In genomic region chr2:104588552-104588951, GRCm38 (mm10) we compare ENCODE assay signal across 26 mouse cellular contexts. TPM values are rescaled to one million over a fixed set of nuclear protein-coding genes. Genes with fewer than 3 reads are reported as not detected.
DNase-seq lines count a peak whose midpoint lies in the region; ATAC-seq and TF ChIP-seq lines count a peak whose summit lies in the region.
"Had no signal": no experiment of that assay in that cellular context is flagged by ENCODE, and none has a peak within 500 bp of the region (broad histone marks: within the 10 kb centered on the region; RNA-seq: fewer than 3 reads in every experiment).

No protein-coding gene starts in this region.

- peak; percentile 47; the same call in 1 of the 2 replicates for TF ChIP-seq EP300 in ES-Bruce4 (IDR thresholded peaks at IDR 0.05; ENCODE audit: insufficient read depth, low read depth, low read length)

- H3K4me1 ChIP-seq in liver, embryonic 13.5 days (replicated peaks): peaks cover 27% of the 10 kb centered on the region
- H3K4me1 ChIP-seq in ES-Bruce4 (ENCODE audit: control insufficient read depth, insufficient read depth, low read length) (peaks cover 5% of the 10 kb centered on the region), ES-E14 (ENCODE audit: control insufficient read depth in 2 of 2, insufficient read depth in 2 of 2, low read length in 2 of 2, poor library complexity in 1 of 2) (peaks cover 4% of the 10 kb centered on the region in 2 experiments; a peak in 2 of 4 replicates)
- H3K4me1 ChIP-seq in intestine, postnatal 0 days (replicated peaks; ENCODE audit: control insufficient read depth, insufficient read depth, low read length): no peaks in the 10 kb centered on the region

- no peaks in the 10 kb centered on the region for H3K9me3 ChIP-seq in liver, embryonic 13.5 days (replicated peaks)
- H3K9me3 ChIP-seq in ES-Bruce4 (replicated peaks; ENCODE audit: control insufficient read depth, insufficient read depth, low read length, poor library complexity, severe bottlenecking) (no peaks in the 10 kb centered on the region), ES-E14 (ENCODE audit: control insufficient read depth, insufficient read depth, low read depth, low read length) (no peaks in the 10 kb centered on the region)
- H3K9me3 ChIP-seq in intestine, postnatal 0 days (ENCODE audit: control insufficient read depth): no peaks in the 10 kb centered on the region
- H3K9me3 ChIP-seq: embryonic facial prominence, embryonic 12.5 days; embryonic facial prominence, embryonic 15.5 days; forebrain, embryonic 12.5 days; forebrain, embryonic 15.5 days; heart, embryonic 12.5 days; heart, embryonic 15.5 days had no signal

- no peak for DNase-seq in liver, embryonic 13.5 days
- DNase-seq in liver (no peak), ES-E14 (ENCODE audit: low read depth, low spot score) (peak; percentile 70), ZHBTc4 (ENCODE audit: low read depth, low spot score) (peak; percentile 69)
- no peak for DNase-seq in left cerebral cortex, postnatal 4 days
- DNase-seq: adrenal gland, adult 8-10 months; adrenal gland, postnatal 25 days; cerebellum, adult 11-12 months; cerebellum, adult 8-10 months; cerebellum, postnatal 14 days; gastrocnemius, postnatal 25 days; heart, adult 18-20 months; heart, postnatal 10 days; heart, postnatal 4 days; kidney, adult 11 months had no signal

- H3K27ac ChIP-seq in liver, embryonic 13.5 days: no peak overlapping the region
- H3K27ac ChIP-seq in ES-Bruce4 (ENCODE audit: insufficient read depth, low read length) (peak overlapping the region; percentile 66), ES-E14 (ENCODE audit: insufficient read depth, low read depth, low read length, poor library complexity, severe bottlenecking) (no peak overlapping the region)
- no peak overlapping the region for H3K27ac ChIP-seq in intestine, postnatal 0 days (ENCODE audit: low read depth, low read length)
- H3K27ac ChIP-seq: embryonic facial prominence, embryonic 12.5 days; embryonic facial prominence, embryonic 15.5 days; forebrain, embryonic 12.5 days; forebrain, embryonic 15.5 days; hindbrain, embryonic 14.5 days had no signal

- ATAC-seq in liver, embryonic 13.5 days (ENCODE audit: low read depth): no peak
- no peak for ATAC-seq in intestine, postnatal 0 days
- ATAC-seq: activated CD4-positive, CD25-positive, alpha-beta regulatory T cell, adult 4 months; CD4-positive, CD25-positive, alpha-beta regulatory T cell, adult 4 months; forebrain, embryonic 15.5 days had no signal

- H3K36me3 ChIP-seq in liver, embryonic 13.5 days: 0 out of 2 replicates have a peak, but pooled peaks cover 5% of the 10 kb centered on the region
- H3K36me3 ChIP-seq in ES-Bruce4 (ENCODE audit: control insufficient read depth, insufficient read depth, low read length, poor library complexity, severe bottlenecking) (peaks cover 9% of the 10 kb centered on the region), ES-E14 (ENCODE audit: control insufficient read depth, insufficient read depth, low read length, poor library complexity, severe bottlenecking) (no peaks in the 10 kb centered on the region)
- no peaks in the 10 kb centered on the region for H3K36me3 ChIP-seq in intestine, postnatal 0 days (ENCODE audit: control insufficient read depth, insufficient read depth)
- H3K36me3 ChIP-seq: embryonic facial prominence, embryonic 12.5 days; embryonic facial prominence, embryonic 15.5 days; forebrain, embryonic 12.5 days; forebrain, embryonic 15.5 days; heart, embryonic 12.5 days; heart, embryonic 15.5 days had no signal

- H3K9ac ChIP-seq in liver, embryonic 13.5 days: no peak overlapping the region
- peak overlapping the region; percentile 92; the same call in 1 of the 2 replicates for H3K9ac ChIP-seq in ES-Bruce4 (ENCODE audit: low read depth, poor library complexity, severe bottlenecking)
- H3K9ac ChIP-seq in ES-E14 (ENCODE audit: insufficient read depth, low read depth, low read length, poor library complexity, severe bottlenecking): no peak overlapping the region
- no peak overlapping the region for H3K9ac ChIP-seq in intestine, postnatal 0 days (ENCODE audit: low read depth, low read length)
- H3K9ac ChIP-seq: embryonic facial prominence, embryonic 12.5 days; embryonic facial prominence, embryonic 15.5 days; forebrain, embryonic 15.5 days; heart, embryonic 15.5 days; hindbrain, embryonic 14.5 days had no signal

- 0 out of 2 replicates have a peak overlapping the region, but pooled peaks have one; percentile 81 for H3K4me2 ChIP-seq in liver, embryonic 13.5 days
- no peak overlapping the region for H3K4me2 ChIP-seq in intestine, postnatal 0 days (replicated peaks; ENCODE audit: low read depth)

- intact Hi-C loops in left cerebral cortex, postnatal 4 days (cut with DNase I): loop anchor here (10.0 kb wide), 1 partner anchor 94 kb away; the partner anchor contains the start of gene Hipk3

- 79% methylated on average over 5 of the region's 5 CpGs for WGBS in liver, embryonic 13.5 days (ENCODE audit: insufficient replicate concordance)
- 85% methylated on average over 5 of the region's 5 CpGs for WGBS in intestine, postnatal 0 days

- TF ChIP-seq CTCF in ES-Bruce4 (IDR thresholded peaks at IDR 0.05; ENCODE audit: low read depth, low read length): no peak
- TF ChIP-seq CTCF in intestine, postnatal 0 days (IDR thresholded peaks at IDR 0.05; ENCODE audit: low read depth): no peak

- no peak for TF ChIP-seq POLR2A in ES-Bruce4 (IDR thresholded peaks at IDR 0.05; ENCODE audit: insufficient read depth, low read length)

- H3K27me3 ChIP-seq in liver, embryonic 13.5 days: no peaks in the 10 kb centered on the region
- H3K27me3 ChIP-seq in ES-Bruce4 (ENCODE audit: control insufficient read depth, insufficient read depth, low read length, poor library complexity, severe bottlenecking): no peaks in the 10 kb centered on the region
- H3K27me3 ChIP-seq in intestine, postnatal 0 days (replicated peaks; ENCODE audit: control insufficient read depth, insufficient read depth, low read length): no peaks in the 10 kb centered on the region
- H3K27me3 ChIP-seq: embryonic facial prominence, embryonic 12.5 days; embryonic facial prominence, embryonic 15.5 days; forebrain, embryonic 12.5 days; forebrain, embryonic 15.5 days; heart, embryonic 12.5 days; heart, embryonic 15.5 days had no signal

- no peak overlapping the region for H3K4me3 ChIP-seq in liver, embryonic 13.5 days (replicated peaks)
- H3K4me3 ChIP-seq in ES-Bruce4 (ENCODE audit: low read depth, low read length): no peak overlapping the region
- 0 out of 4 replicates have a peak overlapping the region, but pooled peaks of 1 of the 2 experiments have one; percentile 78 for H3K4me3 ChIP-seq in ES-E14 (ENCODE audit: insufficient read depth in 1 of 2, low read depth in 1 of 2, low read length in 2 of 2, poor library complexity in 1 of 2, severe bottlenecking in 1 of 2)
- H3K4me3 ChIP-seq in intestine, postnatal 0 days (ENCODE audit: low read depth, low read length): no peak overlapping the region
- H3K4me3 ChIP-seq: forebrain, embryonic 15.5 days had no signal

- in situ Hi-C loops in ES-E14 (cut with MboI; ENCODE audit: low sequenced_read_pairs in 2 of 2, unreplicated experiment in 2 of 2): no loop called here

TF ChIP-seq in ES-E14, 5 proteins besides CTCF, POLR2A, EP300 and RAD21:
- TF ChIP-seq ZNF384 (IDR thresholded peaks at IDR 0.05; ENCODE audit: low read depth, low read length): no peak
- no peak for TF ChIP-seq MAFK (IDR thresholded peaks at IDR 0.05; ENCODE audit: insufficient read depth, low read depth, low read length)
- no peak for TF ChIP-seq HCFC1 (IDR thresholded peaks at IDR 0.05; ENCODE audit: borderline replicate concordance, insufficient read depth, low read length)
- no peak for TF ChIP-seq CHD2 (IDR thresholded peaks at IDR 0.05; ENCODE audit: low read depth, low read length)
- TF ChIP-seq ZC3H11A (IDR thresholded peaks at IDR 0.05; ENCODE audit: borderline replicate concordance, low read depth, low read length): no peak

RNA-seq across cellular contexts. Expression of gene Cstf3, which starts 1.8 kb away (rescaled TPM):
- 31.0 and 38.2 TPM in 2 replicates for polyA plus RNA-seq in liver, embryonic 13.5 days (2015; fragmentation: Nextera tagmentation; extraction: Ambion mirVana)
- polyA plus RNA-seq in ES-Bruce4 (2011; ENCODE audit: insufficient read depth, insufficient read length, low read depth, missing spikeins): 78.4 and 85.7 TPM in 2 replicates
- 23.3 and 31.8 TPM in 2 replicates for total RNA-seq in ES-E14 (2012; rRNA removed)
- 10 to 100 TPM; 51.5 to 60.2 TPM for total RNA-seq in left cerebral cortex, postnatal 4 days (2021)
- 20.5 and 26.2 TPM in 2 replicates for polyA plus RNA-seq in intestine, postnatal 0 days (2015; fragmentation: Nextera tagmentation; extraction: Ambion mirVana)

Comparison
In these comparisons a context has a peak if more than half of its experiments do, and no peak if none do; other contexts are left out.
1. DNase-seq: peak in ES-E14 (single experiment) and ZHBTc4 (single experiment); none in liver, embryonic 13.5 days (single experiment), liver (single experiment) and left cerebral cortex, postnatal 4 days (single experiment).